Mouse (Mus musculus) testis, adult 2 months (tissue): ENCODE measurements around the gene Lhx5. TPM values are rescaled to one million over a fixed set of nuclear protein-coding genes. Genes with fewer than 3 reads are reported as not detected.

Experiments used
- H3K27ac ChIP-seq: fragments of 200-500 bp; 2 replicates; pipeline ENCODE4 v1.5.1; 2012; ENCODE audit warnings: low read depth, low read length; ENCODE audit not compliant: control insufficient read depth, insufficient read depth
- H3K27me3 ChIP-seq: fragments of 200-500 bp; 2 replicates; pipeline ENCODE4 v1.6.1; 2012; ENCODE audit warnings: mild to moderate bottlenecking, low read length, moderate library complexity; ENCODE audit not compliant: control insufficient read depth, insufficient read depth
- H3K36me3 ChIP-seq: fragments of 200-500 bp; 2 replicates; pipeline ENCODE4 v1.6.1; 2012; ENCODE audit warnings: mild to moderate bottlenecking, low read length; ENCODE audit not compliant: control insufficient read depth, insufficient read depth
- H3K4me1 ChIP-seq: fragments of 200-500 bp; 2 replicates; pipeline ENCODE4 v1.6.1; 2012; ENCODE audit warnings: low read length; ENCODE audit not compliant: control insufficient read depth, insufficient read depth
- H3K4me3 ChIP-seq: fragments of 200-500 bp; 2 replicates; pipeline ENCODE4 v1.5.1; 2012; ENCODE audit warnings: low read depth, mild to moderate bottlenecking, low read length, moderate library complexity, mixed read lengths; ENCODE audit not compliant: control insufficient read depth
- CTCF ChIP-seq: fragments of 200-500 bp; IDR thresholded peaks from 2 replicates; pipeline ENCODE4 v1.5.1; 2012; ENCODE audit warnings: low read depth, mild to moderate bottlenecking, inconsistent platforms, low read length, moderate library complexity; ENCODE audit not compliant: control insufficient read depth, insufficient read depth, insufficient replicate concordance
- POLR2A ChIP-seq: fragments of 200-500 bp; IDR thresholded peaks from 2 replicates; pipeline ENCODE4 v1.6.1; 2012; ENCODE audit warnings: low read depth, mild to moderate bottlenecking, inconsistent platforms, low read length, moderate library complexity; ENCODE audit not compliant: control insufficient read depth
- polyA plus RNA-seq: library from polyadenylated mRNA; depleted of rRNA; stranded (reverse); fragments of >200 nt; gene quantifications from 2 replicates; pipeline ENCODE4 v1.2.3, GENCODE M21; 2012

The Lhx5 gene
- polyA plus RNA-seq, 1 experiment: 0.14 TPM

DNA sequence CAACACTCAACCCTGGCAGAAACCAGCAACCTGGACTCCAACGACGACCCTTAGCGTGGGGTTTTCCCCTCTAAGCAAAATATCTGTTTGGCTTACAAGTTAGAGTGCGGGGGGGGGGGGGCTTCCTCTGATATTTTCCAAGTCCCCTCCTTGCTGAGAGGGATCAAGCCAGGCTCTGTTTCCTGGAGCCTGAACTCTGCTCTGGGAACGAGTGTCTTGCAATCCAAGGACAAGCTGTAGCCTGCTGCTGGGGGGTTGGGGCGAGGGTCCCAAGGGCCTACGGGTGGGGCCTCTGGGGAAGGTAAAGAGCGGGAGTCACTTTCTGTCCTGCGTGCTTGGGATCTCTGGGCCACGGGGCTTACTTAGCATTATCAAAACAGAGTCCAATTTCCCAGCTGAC is 4.9 kb upstream of the Lhx5 start:
- Histone ChIP-seq H3K27me3 (peaks cover 14% of the 10 kb centered on the region), H3K4me3 (no peak overlapping the region), H3K27ac (no peak overlapping the region), H3K36me3 (no peaks in the 10 kb centered on the region), H3K4me1 (peaks cover 12% of the 10 kb centered on the region)
- no peak for TF ChIP-seq CTCF
- no peak for TF ChIP-seq POLR2A

DNA sequence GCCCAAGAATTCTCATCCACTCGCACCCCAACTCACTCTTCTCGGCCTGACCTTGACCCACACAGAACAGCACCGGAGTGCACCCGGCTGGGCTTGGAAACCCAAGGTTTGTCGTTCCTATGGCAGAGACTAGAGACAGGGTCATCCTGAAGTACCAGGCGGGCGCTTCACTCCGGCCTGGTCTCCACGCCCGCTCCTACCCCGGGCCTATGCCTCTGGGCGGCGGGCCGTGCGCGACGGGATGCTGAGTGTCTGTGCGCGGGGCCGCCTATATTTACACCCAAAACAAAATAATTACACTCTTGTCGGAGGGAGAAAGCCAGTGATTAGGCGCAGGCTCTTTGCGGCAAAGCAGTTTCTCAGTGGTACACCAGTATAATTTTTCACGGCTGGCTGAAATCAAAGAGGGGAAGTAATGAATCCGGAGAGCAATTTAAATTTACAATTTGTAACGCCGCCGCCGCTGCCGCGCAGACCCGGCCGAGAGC is 4.0 kb upstream of the Lhx5 start:
- TF ChIP-seq POLR2A (no peak), CTCF (no peak)
- no peak overlapping the region for H3K27ac ChIP-seq
- H3K36me3 ChIP-seq: no peaks in the 10 kb centered on the region
- peaks cover 21% of the 10 kb centered on the region for H3K4me1 ChIP-seq
- peaks cover 20% of the 10 kb centered on the region for H3K27me3 ChIP-seq
- no peak overlapping the region for H3K4me3 ChIP-seq

GRCm38 (mm10) chr5:120428189-120428838 is 3.2 kb upstream of the Lhx5 start:
- peaks cover 25% of the 10 kb centered on the region for H3K27me3 ChIP-seq
- H3K4me3 ChIP-seq: no peak overlapping the region
- H3K4me1 ChIP-seq: peaks cover 21% of the 10 kb centered on the region
- no peak overlapping the region for H3K27ac ChIP-seq
- H3K36me3 ChIP-seq: no peaks in the 10 kb centered on the region
- no peak for TF ChIP-seq CTCF
- no peak for TF ChIP-seq POLR2A

DNA sequence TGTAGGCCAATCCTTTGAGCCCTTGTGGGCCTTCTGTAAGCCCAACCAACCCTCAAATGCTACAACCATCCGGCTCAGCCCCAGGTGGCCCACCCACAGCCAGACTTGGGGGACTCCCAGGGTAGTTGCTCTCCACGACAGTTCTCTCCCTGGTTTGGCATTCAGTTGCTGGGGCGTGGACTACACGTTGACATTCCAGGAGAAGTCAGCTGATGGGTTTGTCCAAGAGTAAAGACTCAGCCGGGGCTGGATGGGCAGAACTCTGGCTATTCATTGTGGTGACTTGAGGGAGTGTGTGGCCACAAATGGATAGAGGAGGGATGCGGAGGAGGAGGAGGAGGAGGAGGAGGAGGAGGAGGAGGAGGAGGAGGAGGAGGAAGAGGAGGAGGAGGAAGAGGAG is 2.5 kb upstream of the Lhx5 start:
- Histone ChIP-seq H3K27ac (no peak overlapping the region), H3K27me3 (peaks cover 26% of the 10 kb centered on the region), H3K4me3 (no peak overlapping the region), H3K4me1 (peaks cover 21% of the 10 kb centered on the region), H3K36me3 (no peaks in the 10 kb centered on the region)
- TF ChIP-seq POLR2A (no peak), CTCF (no peak)

- H3K4me3 ChIP-seq: no peak overlapping the region
- H3K36me3 ChIP-seq: no peaks in the 10 kb centered on the region
- TF ChIP-seq POLR2A (no peak), CTCF (no peak)
- H3K27me3 ChIP-seq: peaks cover 24% of the 10 kb centered on the region
- H3K4me1 ChIP-seq: peaks cover 20% of the 10 kb centered on the region
- H3K27ac ChIP-seq: no peak overlapping the region
These were observed 1.8 kb upstream of the Lhx5 start for GRCm38 (mm10) chr5:120429692-120430091.

- Histone ChIP-seq H3K4me1 (peaks cover 30% of the 10 kb centered on the region), H3K4me3 (no peak overlapping the region), H3K27ac (no peak overlapping the region), H3K27me3 (peaks cover 21% of the 10 kb centered on the region), H3K36me3 (no peaks in the 10 kb centered on the region)
- no peak for TF ChIP-seq POLR2A
- no peak for TF ChIP-seq CTCF
These were observed 407 bp upstream of the Lhx5 start for GRCm38 (mm10) chr5:120431001-120431583.

DNA sequence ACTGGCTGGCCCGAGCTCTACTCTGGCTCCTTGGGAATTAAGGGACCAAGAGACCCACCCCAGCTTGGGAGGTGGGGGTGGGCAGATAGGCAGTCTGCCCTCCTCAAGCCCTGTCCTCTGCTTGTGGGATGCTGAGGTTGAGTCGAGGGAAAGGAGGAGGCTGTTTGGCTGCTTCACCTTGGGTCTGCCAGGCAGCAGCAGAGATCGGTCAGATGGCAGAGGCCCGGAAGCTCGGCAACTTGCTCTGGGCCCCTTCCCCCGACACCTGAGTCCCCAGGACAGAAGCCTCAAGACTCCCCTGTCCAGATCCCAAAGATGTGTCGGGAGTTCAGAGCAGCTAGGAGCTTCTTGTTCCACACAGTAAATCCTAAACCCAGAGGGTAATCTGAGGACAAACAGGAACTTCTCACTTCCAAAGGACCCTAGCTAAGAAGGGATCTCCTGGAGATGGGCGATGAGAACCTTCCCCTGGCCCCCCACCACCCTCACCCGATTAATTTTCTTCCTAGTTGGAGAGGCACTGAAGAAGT is 1.1 kb downstream of the Lhx5 start:
- Histone ChIP-seq H3K27ac (no peak overlapping the region), H3K4me1 (peaks cover 29% of the 10 kb centered on the region), H3K4me3 (no peak overlapping the region), H3K36me3 (no peaks in the 10 kb centered on the region), H3K27me3 (peaks cover 16% of the 10 kb centered on the region)
- TF ChIP-seq CTCF: no peak
- TF ChIP-seq POLR2A: no peak
